Mouse (Mus musculus) CH12.LX (cell line): ENCODE results near the gene Arpp19.

Source experiments
- BHLHE40 ChIP-seq: IDR thresholded peaks from 2 replicates; pipeline ENCODE4 v1.6.1; 2011; ENCODE audit warnings: mild to moderate bottlenecking, low read depth, low read length, improper control_type of control experiment
- JUN ChIP-seq: IDR thresholded peaks from 2 replicates; pipeline ENCODE4 v1.6.1; 2011; ENCODE audit warnings: low read depth, mild to moderate bottlenecking, low read length, improper control_type of control experiment, moderate library complexity; ENCODE audit not compliant: insufficient read depth
- POLR2A ChIP-seq: IDR thresholded peaks from 2 replicates; pipeline ENCODE4 v1.6.1; 2011; ENCODE audit warnings: low read depth, mild to moderate bottlenecking, improper control_type of control experiment, low read length
- RAD21 ChIP-seq: IDR thresholded peaks from 2 replicates; pipeline ENCODE4 v1.6.1; 2011; ENCODE audit warnings: low read depth, mild to moderate bottlenecking, low read length, improper control_type of control experiment, moderate library complexity
- TCF12 ChIP-seq: IDR thresholded peaks from 2 replicates; pipeline ENCODE4 v1.6.1; 2014; ENCODE audit warnings: low read depth, mild to moderate bottlenecking, inconsistent platforms, low read length, improper control_type of control experiment
- UBTF ChIP-seq: IDR thresholded peaks from 2 replicates; pipeline ENCODE4 v1.6.1; 2012; ENCODE audit warnings: low read depth, mild to moderate bottlenecking, inconsistent platforms, low read length, improper control_type of control experiment, moderate library complexity

DNA sequence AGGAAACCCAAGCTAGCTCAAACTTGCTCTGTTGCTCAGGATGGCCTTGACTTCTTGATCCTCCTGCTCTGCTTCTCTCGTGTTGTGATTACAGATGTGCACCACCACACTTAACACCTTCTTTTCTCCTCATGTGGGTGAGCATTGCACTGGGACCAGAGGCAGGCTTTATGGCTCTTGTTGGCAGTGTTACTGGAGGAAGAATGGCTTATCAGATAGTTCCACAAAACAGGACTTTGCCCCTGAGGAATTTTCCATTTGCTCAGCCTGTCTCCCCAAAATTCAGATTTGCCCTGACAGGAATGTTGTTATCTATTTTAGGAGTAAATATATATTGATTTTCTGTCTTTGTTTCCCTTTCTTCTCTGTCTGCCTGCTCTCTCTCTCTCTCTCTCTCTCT lies 2.7 kb upstream of the Arpp19 start:
- TF ChIP-seq UBTF (no peak), JUN (no peak), RAD21 (no peak), POLR2A (no peak), TCF12 (no peak), BHLHE40 (no peak)
